Mouse (Mus musculus) neural tube, embryonic 11.5 days (tissue): ENCODE measurements at regions not wholly inside any gene's neighbourhood (a gene's known extent, or its start where the extent isn't known, plus 50 kb on each side); places are given as distances from the start of the nearest gene placed in this dataset.

Experiments used
- ATAC-seq: fragments of 200-750 bp; cut with Nextera tagmentation; 2 replicates; pipeline ENCODE4 v1.8.0; 2017; ENCODE audit warnings: moderate number of reproducible peaks, mild to moderate bottlenecking, moderate TSS enrichment, moderate library complexity; ENCODE audit not compliant: insufficient read depth, low FRiP score, low TSS enrichment
- DNase-seq: peaks from one replicate; pipeline ENCODE4 v3.0.0-alpha.2; 2015; ENCODE audit warnings: low spot score
- H3K27ac ChIP-seq: fragments of 300-500 bp; sonication (generic); 2 replicates; pipeline ENCODE4 v1.5.1; 2014; ENCODE audit warnings: low read depth, mild to moderate bottlenecking, low read length
- H3K27me3 ChIP-seq: fragments of 300-500 bp; sonication (generic); 2 replicates; pipeline ENCODE4 v1.6.1; 2014; ENCODE audit warnings: mild to moderate bottlenecking, low read length, mixed read lengths; ENCODE audit not compliant: control insufficient read depth, insufficient read depth
- H3K36me3 ChIP-seq: fragments of 300-500 bp; sonication (generic); 2 replicates; pipeline ENCODE4 v1.6.1; 2014; ENCODE audit warnings: mild to moderate bottlenecking, low read length, moderate library complexity, mixed read lengths; ENCODE audit not compliant: control insufficient read depth, insufficient read depth
- H3K4me1 ChIP-seq: fragments of 300-500 bp; sonication (generic); 2 replicates; pipeline ENCODE4 v1.6.1; 2014; ENCODE audit warnings: low read length, mixed read lengths; ENCODE audit not compliant: control insufficient read depth, insufficient read depth
- H3K4me2 ChIP-seq: fragments of 300-500 bp; sonication (generic); 2 replicates; pipeline ENCODE4 v1.6.1; 2014; ENCODE audit warnings: low read depth, mild to moderate bottlenecking, moderate library complexity
- H3K4me3 ChIP-seq: fragments of 300-500 bp; sonication (generic); 2 replicates; pipeline ENCODE4 v1.5.1; 2014; ENCODE audit warnings: low read depth, low read length
- H3K9ac ChIP-seq: fragments of 300-500 bp; sonication (generic); 2 replicates; pipeline ENCODE4 v1.6.1; 2014; ENCODE audit warnings: mild to moderate bottlenecking, low read length
- H3K9me3 ChIP-seq: fragments of 300-500 bp; sonication (generic); 2 replicates; pipeline ENCODE4 v1.6.1; 2016; ENCODE audit warnings: low read length; ENCODE audit not compliant: control insufficient read depth
- WGBS: fragments of 180-500 bp; shearing (Covaris S2); extraction: QIAGEN DNeasy Blood & Tissue Kit; methylation state at CpG from one replicate; pipeline ENCODE4 v1.1.7; 2014; 5-methylcytosine and 5-hydroxymethylcytosine counted together

DNA sequence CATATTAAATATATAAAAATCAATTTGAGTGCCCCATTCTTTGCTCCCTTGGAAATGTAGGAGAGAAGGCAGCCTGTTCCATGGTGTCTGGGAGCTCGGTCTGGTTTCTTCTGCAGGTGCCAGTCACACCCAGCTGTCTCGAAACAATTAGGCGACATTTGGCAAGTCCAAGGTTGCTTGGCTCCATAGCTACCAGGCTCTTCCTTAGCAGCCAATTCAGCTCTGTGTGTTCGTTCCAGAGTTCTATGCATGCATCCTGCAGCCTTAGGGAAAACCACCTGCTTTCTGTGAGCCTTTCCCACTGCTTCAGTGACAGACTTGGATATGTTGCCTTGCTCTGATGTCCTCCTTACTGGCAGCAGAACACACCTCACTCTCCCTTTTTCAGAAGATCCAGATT is 698.1 kb downstream of the Defb40 start:
- no peaks in the 10 kb centered on the region for H3K27me3 ChIP-seq
- H3K4me3 ChIP-seq = no peak overlapping the region
- no peak for ATAC-seq
- H3K4me2 ChIP-seq = no peak overlapping the region
- no peak overlapping the region for H3K27ac ChIP-seq
- H3K9me3 ChIP-seq = no peaks in the 10 kb centered on the region
- H3K9ac ChIP-seq = no peak overlapping the region
- no peaks in the 10 kb centered on the region for H3K4me1 ChIP-seq
- WGBS = 72% methylated on average over 4 of the region's 4 CpGs
- H3K36me3 ChIP-seq = no peaks in the 10 kb centered on the region
- DNase-seq = no peak

DNA sequence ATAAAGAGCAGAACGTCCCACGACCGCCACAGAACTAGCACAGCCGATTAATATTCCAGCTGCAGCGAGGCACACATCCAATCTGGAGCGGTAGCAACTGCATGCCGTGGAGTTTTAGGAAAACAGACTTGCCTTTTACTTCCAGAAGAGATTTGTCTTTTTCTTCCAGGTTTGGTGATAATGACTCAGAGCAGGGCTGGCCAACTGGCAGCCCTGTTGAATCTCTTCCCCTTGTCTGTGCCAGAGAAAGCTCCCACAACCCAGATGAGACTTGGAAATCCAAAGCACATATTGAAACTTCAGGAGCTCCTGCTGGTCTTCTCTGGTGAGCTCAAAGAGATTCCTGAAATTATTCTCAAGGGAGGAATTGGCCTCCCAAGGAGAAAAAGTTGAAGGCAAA is 709.8 kb downstream of the Defb40 start:
- Histone ChIP-seq H3K4me3 (no peak overlapping the region), H3K4me1 (no peaks in the 10 kb centered on the region), H3K27me3 (no peaks in the 10 kb centered on the region), H3K9me3 (no peaks in the 10 kb centered on the region), H3K27ac (no peak overlapping the region), H3K36me3 (no peaks in the 10 kb centered on the region), H3K4me2 (no peak overlapping the region), H3K9ac (no peak overlapping the region)
- WGBS = 88% methylated on average over 7 of the region's 7 CpGs
- DNase-seq = no peak
- ATAC-seq = no peak

DNA sequence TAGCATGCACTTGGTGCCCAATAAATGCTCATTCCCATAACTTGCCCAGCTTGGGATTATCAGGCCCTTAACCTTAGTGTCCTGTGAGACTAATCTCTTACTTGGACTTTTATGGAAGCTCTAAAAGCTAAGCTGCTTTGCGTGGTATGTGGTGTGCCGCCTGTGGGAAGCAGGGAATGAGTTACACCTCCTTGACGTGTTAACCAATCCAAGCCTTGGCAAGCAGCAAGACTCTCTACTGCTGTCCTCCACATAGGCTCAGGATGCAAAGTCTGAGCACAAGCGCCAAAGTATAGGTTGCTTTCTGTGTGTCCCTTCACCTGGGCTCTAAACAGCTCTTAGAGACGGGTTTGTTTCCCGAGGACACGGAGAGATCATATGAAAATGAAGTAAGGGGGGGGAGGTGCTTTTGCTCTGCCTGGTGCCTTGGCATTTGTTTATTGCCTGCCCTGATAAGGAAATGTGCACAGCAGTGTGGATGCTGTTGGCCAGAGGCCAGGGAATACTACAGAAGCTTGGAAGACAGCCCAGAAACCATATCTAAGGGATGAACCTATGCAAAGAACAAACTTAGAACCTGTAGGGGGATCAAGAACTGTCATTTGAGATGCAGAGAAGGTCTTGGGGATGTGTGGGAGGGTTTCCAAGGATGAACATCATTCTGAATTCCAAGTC is 719.6 kb downstream of the Defb40 start:
- no peaks in the 10 kb centered on the region for H3K27me3 ChIP-seq
- WGBS = 93% methylated on average over 7 of the region's 7 CpGs
- H3K4me1 ChIP-seq = no peaks in the 10 kb centered on the region
- H3K4me2 ChIP-seq = no peak overlapping the region
- no peak overlapping the region for H3K4me3 ChIP-seq
- H3K36me3 ChIP-seq = no peaks in the 10 kb centered on the region
- H3K27ac ChIP-seq = no peak overlapping the region
- H3K9me3 ChIP-seq = no peaks in the 10 kb centered on the region
- ATAC-seq (no peak), DNase-seq (no peak)
- no peak overlapping the region for H3K9ac ChIP-seq

DNA sequence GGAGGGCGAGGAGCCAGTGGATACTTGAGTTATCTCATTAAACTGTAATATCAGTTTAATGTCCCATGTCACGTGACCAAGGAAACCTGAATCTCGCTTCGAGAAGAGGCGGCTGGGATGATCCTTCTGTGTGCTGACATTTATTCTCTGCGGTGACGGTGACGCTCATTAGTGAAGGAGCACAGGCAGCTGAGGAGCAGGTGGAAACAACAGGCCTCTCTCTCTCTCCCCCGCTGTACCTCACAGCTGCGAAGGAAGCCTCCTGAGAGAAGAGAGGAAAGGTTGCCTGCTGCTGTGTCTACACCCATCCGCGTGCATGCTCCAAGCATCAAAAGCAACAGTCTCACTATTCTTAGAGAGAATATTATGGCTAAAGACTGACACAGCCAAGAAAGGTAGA is 731.8 kb downstream of the Defb40 start:
- Histone ChIP-seq H3K4me3 (no peak overlapping the region), H3K4me1 (no peaks in the 10 kb centered on the region), H3K27ac (no peak overlapping the region), H3K4me2 (no peak overlapping the region), H3K36me3 (no peaks in the 10 kb centered on the region), H3K27me3 (no peaks in the 10 kb centered on the region), H3K9ac (no peak overlapping the region), H3K9me3 (no peaks in the 10 kb centered on the region)
- DNase-seq = no peak
- no peak for ATAC-seq
- WGBS = 84% methylated on average over 12 of the region's 12 CpGs

DNA sequence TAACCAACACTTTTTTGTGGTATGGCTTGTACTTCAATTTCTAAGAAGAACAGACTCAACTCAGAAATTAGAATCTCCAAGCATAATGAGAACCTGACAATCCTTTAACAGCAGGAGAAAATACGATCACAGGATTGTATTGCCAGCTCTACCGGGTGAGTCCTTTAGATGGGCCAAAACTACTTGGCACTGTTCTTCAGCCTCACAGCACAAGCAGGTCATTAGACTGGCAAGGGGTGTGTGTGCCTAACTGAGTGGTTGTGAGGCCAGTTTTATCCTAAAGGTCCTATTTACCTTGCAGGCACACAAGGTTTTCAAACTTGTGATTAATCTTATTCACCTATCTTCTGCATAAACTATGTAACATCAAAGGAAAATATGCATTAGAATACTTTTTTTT is 760.5 kb downstream of the Defb40 start:
- 86% methylated on average over 2 of the region's 2 CpGs for WGBS
- ATAC-seq = no peak
- H3K4me2 ChIP-seq = no peak overlapping the region

DNA sequence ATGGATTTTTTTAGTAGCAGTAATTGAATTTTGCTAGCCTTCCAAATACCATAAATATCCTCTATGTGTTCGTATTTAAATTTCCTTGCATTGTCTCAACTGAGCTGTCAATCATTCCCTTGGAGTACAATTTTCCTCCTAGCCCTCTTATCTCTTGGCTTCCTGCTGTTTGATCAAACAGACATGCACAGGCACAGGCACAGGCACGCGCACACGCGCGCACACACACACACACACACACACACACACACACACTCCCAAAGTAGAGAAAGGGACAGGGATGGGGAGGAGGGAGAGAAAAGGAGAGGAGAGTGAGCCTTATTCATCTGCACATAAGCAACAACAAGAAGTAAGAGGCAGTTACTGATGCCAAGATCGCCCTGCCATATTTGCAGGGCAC is 760.9 kb downstream of the Defb40 start:
- DNase-seq (no peak), ATAC-seq (no peak)
- Histone ChIP-seq H3K9me3 (no peaks in the 10 kb centered on the region), H3K27me3 (no peaks in the 10 kb centered on the region), H3K4me1 (no peaks in the 10 kb centered on the region), H3K27ac (no peak overlapping the region), H3K4me2 (no peak overlapping the region), H3K9ac (no peak overlapping the region), H3K36me3 (no peaks in the 10 kb centered on the region), H3K4me3 (no peak overlapping the region)
- WGBS = 90% methylated on average over 7 of the region's 7 CpGs

More for the DNA sequence above, 760.5 kb downstream of the Defb40 start:
- Histone ChIP-seq H3K36me3 (no peaks in the 10 kb centered on the region), H3K27ac (no peak overlapping the region), H3K27me3 (no peaks in the 10 kb centered on the region), H3K9me3 (no peaks in the 10 kb centered on the region), H3K4me1 (no peaks in the 10 kb centered on the region), H3K9ac (no peak overlapping the region), H3K4me3 (no peak overlapping the region)
- DNase-seq = no peak

DNA sequence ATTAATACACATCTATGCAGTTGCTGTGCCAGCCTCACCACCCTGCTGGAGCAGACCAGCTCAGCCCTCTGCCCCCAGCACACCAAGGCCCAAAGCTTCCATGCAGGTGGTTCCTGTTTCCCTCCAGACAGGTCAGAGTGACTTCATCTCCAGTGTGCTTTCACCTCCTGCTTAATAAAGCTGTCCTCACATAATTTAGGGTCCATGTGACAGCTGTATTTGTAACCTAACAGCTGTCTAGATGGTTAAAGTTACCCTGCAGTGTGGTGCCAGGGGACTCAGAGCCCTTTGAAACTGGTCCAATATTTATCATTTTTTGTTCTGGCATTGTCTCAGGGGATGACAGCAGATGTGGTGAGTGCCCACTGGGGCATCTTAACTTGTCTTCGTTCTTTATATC is 761.5 kb downstream of the Defb40 start:
- no peak overlapping the region for H3K4me3 ChIP-seq

DNA sequence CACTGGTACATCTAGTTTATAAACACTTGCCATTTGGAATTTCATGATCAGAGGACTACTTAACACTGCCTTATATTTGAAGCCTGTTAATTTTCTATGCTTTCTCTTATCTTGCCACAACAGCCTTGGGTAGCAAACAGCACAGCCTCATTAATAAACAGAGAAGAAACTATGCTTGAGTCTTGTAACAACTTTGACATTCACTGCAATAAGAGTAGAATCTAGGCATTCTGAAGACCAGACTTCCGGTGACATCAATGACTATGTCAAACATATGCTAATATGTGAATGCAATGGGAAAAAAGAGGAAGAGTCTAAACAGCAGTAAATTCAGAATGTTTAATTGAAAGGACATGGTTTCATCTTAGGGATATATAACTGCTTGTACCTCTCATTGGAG is 768.0 kb downstream of the Defb40 start:
- ATAC-seq = no peak
- WGBS = 92% methylated on average over 1 of the region's 1 CpGs

More for the DNA sequence above, 761.5 kb downstream of the Defb40 start:
- Histone ChIP-seq H3K9me3 (no peaks in the 10 kb centered on the region), H3K4me2 (no peak overlapping the region), H3K36me3 (no peaks in the 10 kb centered on the region), H3K4me1 (no peaks in the 10 kb centered on the region), H3K27me3 (no peaks in the 10 kb centered on the region), H3K27ac (no peak overlapping the region), H3K9ac (no peak overlapping the region)
- ATAC-seq = 0 out of 2 replicates have a peak, but pooled peaks have one; percentile 9
- DNase-seq = no peak
- WGBS = 62% methylated on average over 1 of the region's 1 CpGs

DNA sequence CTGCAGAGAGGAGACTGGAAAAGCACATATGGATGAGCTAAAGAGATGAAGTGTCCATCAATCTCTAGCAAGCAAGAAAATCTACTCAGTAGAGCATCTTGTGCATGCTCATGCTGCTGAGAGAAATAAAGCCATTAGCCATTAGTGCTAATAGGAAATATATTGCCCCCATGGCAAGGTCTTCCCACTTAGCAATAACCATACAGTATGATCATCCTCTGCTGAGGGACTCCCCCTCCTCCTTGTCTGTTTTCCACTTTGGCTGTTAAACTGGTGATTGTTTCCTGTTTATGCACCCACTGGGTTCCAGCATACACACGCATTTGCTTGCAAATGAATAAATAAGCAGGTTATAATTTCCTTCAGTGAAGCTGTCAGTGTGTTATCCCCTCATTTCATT is 769.4 kb downstream of the Defb40 start:
- 66% methylated on average over 1 of the region's 1 CpGs for WGBS
- Histone ChIP-seq H3K9me3 (no peaks in the 10 kb centered on the region), H3K9ac (no peak overlapping the region), H3K4me3 (no peak overlapping the region), H3K27me3 (no peaks in the 10 kb centered on the region), H3K36me3 (no peaks in the 10 kb centered on the region), H3K4me1 (no peaks in the 10 kb centered on the region), H3K4me2 (no peak overlapping the region), H3K27ac (no peak overlapping the region)
- no peak for DNase-seq
- no peak for ATAC-seq

More for the DNA sequence above, 768.0 kb downstream of the Defb40 start:
- no peaks in the 10 kb centered on the region for H3K27me3 ChIP-seq
- no peak overlapping the region for H3K4me2 ChIP-seq
- H3K36me3 ChIP-seq = no peaks in the 10 kb centered on the region
- no peak overlapping the region for H3K27ac ChIP-seq
- no peak overlapping the region for H3K4me3 ChIP-seq
- H3K9me3 ChIP-seq = no peaks in the 10 kb centered on the region
- no peaks in the 10 kb centered on the region for H3K4me1 ChIP-seq
- no peak for DNase-seq
- no peak overlapping the region for H3K9ac ChIP-seq
